Mouse (Mus musculus) lung, adult 18-20 months (tissue): ENCODE data around the gene Tbp.

Experiments
- DNase-seq, 2 experiments: peaks; one replicate each; pipeline ENCODE4 v3.0.0; 2022; ENCODE audit warnings: mixed read lengths in 2 of 2

The Tbp gene

GRCm38 (mm10) chr17:15499656-15500394 is at the start of gene Tbp, which contains the start of gene Psmb1:
Tbp (plus strand) TSS chr17:15499888.
Psmb1 (minus strand) TSS chr17:15499751.
- peak; percentile 98 for DNase-seq

GRCm38 (mm10) chr17:15455203-15455602 is 44.5 kb upstream of the Tbp start:
- DNase-seq: no peak

GRCm38 (mm10) chr17:15456595-15456994 is 43.1 kb upstream of the Tbp start:
- DNase-seq: no peak

GRCm38 (mm10) chr17:15459761-15460160 is 39.9 kb upstream of the Tbp start:
- DNase-seq: no peak

GRCm38 (mm10) chr17:15461921-15462495 is 37.7 kb upstream of the Tbp start:
- DNase-seq: no peak

GRCm38 (mm10) chr17:15467669-15468068 is 32.0 kb upstream of the Tbp start:
- peak; percentile 44 to 64 for DNase-seq

- DNase-seq: no peak
Observed at GRCm38 (mm10) chr17:15472671-15473070, 27.0 kb upstream of the Tbp start.

- no peak for DNase-seq
Observed at GRCm38 (mm10) chr17:15490542-15490941, 9.1 kb upstream of the Tbp start.

GRCm38 (mm10) chr17:15497882-15498752 is 1.6 kb upstream of the Tbp start:
- peak; percentile 94 to 95 for DNase-seq

- DNase-seq: no peak
Observed at GRCm38 (mm10) chr17:15498753-15499113, 955 bp upstream of the Tbp start.

- no peak for DNase-seq
Observed at GRCm38 (mm10) chr17:15510694-15511093, 11.0 kb downstream of the Tbp start.

- DNase-seq: no peak
Observed at GRCm38 (mm10) chr17:15517776-15518175, 18.1 kb downstream of the Tbp start.

GRCm38 (mm10) chr17:15518186-15518585 is 18.5 kb downstream of the Tbp start:
- no peak for DNase-seq

- DNase-seq: no peak
Observed at GRCm38 (mm10) chr17:15518766-15519165, 19.1 kb downstream of the Tbp start.

GRCm38 (mm10) chr17:15526304-15526703 is 26.6 kb downstream of the Tbp start:
- no peak for DNase-seq

- DNase-seq: peak; percentile 96
Observed at GRCm38 (mm10) chr17:15526986-15527810, 27.5 kb downstream of the Tbp start, which contains the start of gene Pdcd2. Pdcd2 (minus strand) TSS chr17:15527301.

- DNase-seq: no peak
Observed at GRCm38 (mm10) chr17:15527811-15528136, 28.1 kb downstream of the Tbp start.

- no peak for DNase-seq
Observed at GRCm38 (mm10) chr17:15528887-15529286, 29.2 kb downstream of the Tbp start.

- peak in 1 of 2 experiments; percentile 10 for DNase-seq
Observed at GRCm38 (mm10) chr17:15530141-15530540, 30.5 kb downstream of the Tbp start.

- no peak for DNase-seq
Observed at GRCm38 (mm10) chr17:15535162-15535800, 35.6 kb downstream of the Tbp start.

- no peak for DNase-seq
Observed at GRCm38 (mm10) chr17:15535943-15536342, 36.3 kb downstream of the Tbp start.

- no peak for DNase-seq
Observed at GRCm38 (mm10) chr17:15536457-15536904, 36.8 kb downstream of the Tbp start.
